Mouse (Mus musculus) liver, postnatal 0 days (tissue): ENCODE measurements around the gene Plekha8. TPM values are rescaled to one million over a fixed set of nuclear protein-coding genes. Genes with fewer than 3 reads are reported as not detected.

Experiments used
- ATAC-seq: fragments of 200-750 bp; cut with Nextera tagmentation; 2 replicates; pipeline ENCODE4 v1.8.0; 2017; ENCODE audit warnings: mild to moderate bottlenecking, moderate library complexity
- DNase-seq: peaks from one replicate; pipeline ENCODE4 v3.0.0-alpha.2; 2016
- H3K27ac ChIP-seq: fragments of 300-500 bp; sonication (generic); 2 replicates; pipeline ENCODE4 v1.5.1; 2014; ENCODE audit warnings: antibody characterized with exemption, moderate library complexity, mild to moderate bottlenecking, low read depth
- H3K27me3 ChIP-seq: fragments of 300-500 bp; sonication (generic); 2 replicates; pipeline ENCODE4 v1.6.1; 2014; ENCODE audit warnings: low read length, control low read depth, mixed read lengths; ENCODE audit not compliant: insufficient read depth
- H3K36me3 ChIP-seq: fragments of 300-500 bp; sonication (generic); replicated peaks from 2 replicates; pipeline ENCODE4 v1.6.1; 2014; ENCODE audit warnings: mild to moderate bottlenecking, control low read depth, low read length, moderate library complexity, mixed read lengths; ENCODE audit not compliant: insufficient read depth
- H3K4me1 ChIP-seq: fragments of 300-500 bp; sonication (generic); 2 replicates; pipeline ENCODE4 v1.6.1; 2014; ENCODE audit warnings: antibody characterized with exemption, mild to moderate bottlenecking, control low read depth; ENCODE audit not compliant: insufficient read depth
- H3K4me2 ChIP-seq: fragments of 300-500 bp; sonication (generic); 2 replicates; pipeline ENCODE4 v1.6.1; 2014; ENCODE audit warnings: low read depth, mild to moderate bottlenecking, low read length, moderate library complexity, mixed read lengths
- H3K4me3 ChIP-seq: fragments of 300-500 bp; sonication (generic); 2 replicates; pipeline ENCODE4 v1.5.1; 2014; ENCODE audit warnings: low read depth, low read length
- H3K9ac ChIP-seq: fragments of 300-500 bp; sonication (generic); replicated peaks from 2 replicates; pipeline ENCODE4 v1.6.1; 2014; ENCODE audit warnings: mild to moderate bottlenecking, moderate library complexity
- H3K9me3 ChIP-seq: fragments of 300-500 bp; sonication (generic); 2 replicates; pipeline ENCODE4 v1.6.1; 2016; ENCODE audit warnings: mild to moderate bottlenecking, control low read depth, low read length, mixed read lengths
- CTCF ChIP-seq: sonication (generic); IDR thresholded peaks from 2 replicates; pipeline ENCODE4 v1.5.1; 2016; ENCODE audit warnings: antibody characterized with exemption, low read depth
- EP300 ChIP-seq: IDR thresholded peaks from 2 replicates; pipeline ENCODE4 v1.6.1; 2016; ENCODE audit warnings: antibody characterized with exemption, low read depth, mild to moderate bottlenecking
- WGBS: fragments of 180-500 bp; shearing (Covaris S2); extraction: QIAGEN DNeasy Blood & Tissue Kit; methylation state at CpG from one replicate; pipeline ENCODE4 v1.1.7; 2014; ENCODE audit not compliant: insufficient replicate concordance; 5-methylcytosine and 5-hydroxymethylcytosine counted together
- polyA plus RNA-seq: library from polyadenylated mRNA; unstranded; fragments of >200 nt; fragmentation: Nextera tagmentation; extraction: Ambion mirVana; gene quantifications from 2 replicates; pipeline ENCODE4 v1.2.1, GENCODE M21; 2015

The Plekha8 gene
- polyA plus RNA-seq, 1 experiment from 2014 or later: 4.8 TPM

DNA sequence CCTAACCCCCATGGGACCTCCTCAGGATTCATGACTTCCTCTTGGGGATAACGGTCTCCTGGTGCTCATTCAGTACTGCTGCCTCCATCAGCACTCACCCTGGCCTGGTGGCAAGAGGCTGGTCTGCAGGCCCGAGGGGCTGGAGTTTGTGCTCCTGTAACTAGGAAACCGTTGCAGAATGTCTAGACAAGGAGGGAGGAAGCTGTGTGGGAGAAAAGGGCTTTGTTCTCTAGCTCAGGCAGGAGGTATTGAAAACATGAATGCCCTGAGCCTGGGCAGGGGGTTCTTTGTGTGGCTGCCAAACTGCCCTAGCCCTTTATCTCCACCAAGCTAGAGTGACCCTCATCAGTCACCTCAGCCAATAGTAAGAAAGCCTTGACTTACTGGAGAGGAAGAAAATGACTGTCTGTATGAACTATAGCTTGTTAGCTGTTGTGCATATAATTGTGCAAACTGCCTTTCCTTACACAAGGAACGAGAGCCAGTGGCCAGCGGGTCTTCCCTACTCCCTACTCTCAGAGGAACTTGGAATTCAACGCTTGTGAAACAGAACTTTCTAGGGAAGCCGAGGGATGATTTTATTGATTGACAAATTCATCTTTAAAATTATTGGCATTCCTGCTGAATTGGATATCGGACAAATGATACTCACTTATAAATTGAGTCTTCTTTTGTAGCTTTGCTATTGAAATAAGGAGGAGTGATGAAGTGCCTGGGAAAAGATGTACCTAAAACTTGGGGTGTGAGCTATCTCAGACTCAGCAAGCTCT is 40.4 kb upstream of the Plekha8 start:
- TF ChIP-seq CTCF (no peak), EP300 (no peak)
- H3K4me2 ChIP-seq: no peak overlapping the region
- H3K27me3 ChIP-seq: no peaks in the 10 kb centered on the region
- H3K4me3 ChIP-seq: no peak overlapping the region
- no peaks in the 10 kb centered on the region for H3K4me1 ChIP-seq
- no peaks in the 10 kb centered on the region for H3K9me3 ChIP-seq
- no peak overlapping the region for H3K9ac ChIP-seq
- DNase-seq (no peak), ATAC-seq (no peak)
- no peak overlapping the region for H3K27ac ChIP-seq
- WGBS: 55% methylated on average over 8 of the region's 8 CpGs
- H3K36me3 ChIP-seq: no peaks in the 10 kb centered on the region

DNA sequence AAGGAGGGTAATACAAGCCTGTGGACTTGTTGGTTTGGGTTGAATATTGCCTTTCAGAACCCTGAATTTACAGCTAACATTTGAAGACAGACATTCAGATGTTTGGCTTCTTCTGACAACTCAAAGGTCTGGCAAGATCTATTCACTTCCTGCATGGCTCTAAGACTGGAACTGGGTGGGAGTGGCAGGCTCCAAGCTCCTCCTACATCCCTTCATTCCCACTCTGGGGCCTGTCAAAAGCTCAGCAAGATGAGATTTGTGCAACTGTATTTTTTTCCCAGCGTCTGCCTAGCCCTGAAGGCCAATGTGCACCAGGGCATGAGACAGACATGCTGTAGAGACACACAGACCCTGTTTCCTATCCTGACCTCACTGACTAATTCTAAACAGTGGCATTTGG is 39.1 kb upstream of the Plekha8 start:
- Histone ChIP-seq H3K4me1 (no peaks in the 10 kb centered on the region), H3K27me3 (no peaks in the 10 kb centered on the region), H3K36me3 (no peaks in the 10 kb centered on the region), H3K9ac (no peak overlapping the region), H3K4me2 (no peak overlapping the region), H3K27ac (no peak overlapping the region), H3K4me3 (no peak overlapping the region), H3K9me3 (no peaks in the 10 kb centered on the region)
- no peak for DNase-seq
- TF ChIP-seq CTCF: no peak
- TF ChIP-seq EP300: no peak
- ATAC-seq: no peak
- 71% methylated on average over 1 of the region's 1 CpGs for WGBS

DNA sequence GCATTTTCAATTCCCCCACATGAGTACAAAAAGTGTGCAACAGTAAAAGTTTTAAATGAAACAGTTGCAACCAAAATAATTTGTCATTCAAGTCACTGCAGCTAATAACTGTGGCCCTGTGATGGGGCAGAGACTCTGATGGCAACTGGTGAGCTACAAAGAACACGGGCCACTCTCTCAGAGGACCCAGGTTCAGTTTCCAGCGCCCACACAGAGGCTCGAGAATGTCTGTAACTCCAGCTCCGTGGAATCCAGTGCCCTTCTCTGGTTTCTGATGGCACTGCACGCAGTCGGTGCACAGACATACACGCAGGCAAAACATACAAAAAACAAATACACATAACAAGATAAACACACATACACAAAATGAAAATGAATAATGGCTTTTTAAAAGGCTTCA is 37.2 kb upstream of the Plekha8 start:
- 76% methylated on average over 7 of the region's 7 CpGs for WGBS
- Histone ChIP-seq H3K4me1 (no peaks in the 10 kb centered on the region), H3K36me3 (no peaks in the 10 kb centered on the region), H3K9me3 (no peaks in the 10 kb centered on the region), H3K27me3 (no peaks in the 10 kb centered on the region), H3K9ac (no peak overlapping the region), H3K4me3 (no peak overlapping the region), H3K27ac (no peak overlapping the region), H3K4me2 (no peak overlapping the region)
- DNase-seq: no peak
- TF ChIP-seq EP300 (no peak), CTCF (no peak)
- ATAC-seq: no peak

DNA sequence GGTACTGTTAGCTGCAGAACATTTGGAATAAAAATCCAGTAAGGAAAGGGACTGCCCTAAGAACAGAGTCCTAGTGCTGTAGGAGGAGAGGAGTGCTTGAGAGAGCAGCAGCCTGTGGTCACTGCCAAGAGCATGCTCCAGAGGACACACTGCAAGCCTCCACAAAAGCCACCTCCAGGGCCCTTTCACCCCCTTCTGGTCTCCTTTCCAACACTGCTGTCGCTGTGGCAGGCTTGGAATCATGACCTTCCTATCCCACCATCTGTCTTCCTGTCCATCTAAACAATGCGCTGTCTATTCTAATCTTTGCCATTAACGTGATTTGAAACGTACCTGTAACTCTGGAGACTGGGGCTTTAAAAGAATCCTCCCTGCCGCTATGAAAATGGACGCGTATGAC is 36.4 kb upstream of the Plekha8 start:
- WGBS: 73% methylated on average over 7 of the region's 7 CpGs
- Histone ChIP-seq H3K4me1 (no peaks in the 10 kb centered on the region), H3K27ac (no peak overlapping the region), H3K9ac (no peak overlapping the region), H3K27me3 (no peaks in the 10 kb centered on the region), H3K36me3 (no peaks in the 10 kb centered on the region), H3K4me3 (no peak overlapping the region), H3K4me2 (no peak overlapping the region), H3K9me3 (no peaks in the 10 kb centered on the region)
- TF ChIP-seq CTCF (no peak), EP300 (no peak)
- ATAC-seq (no peak), DNase-seq (no peak)

DNA sequence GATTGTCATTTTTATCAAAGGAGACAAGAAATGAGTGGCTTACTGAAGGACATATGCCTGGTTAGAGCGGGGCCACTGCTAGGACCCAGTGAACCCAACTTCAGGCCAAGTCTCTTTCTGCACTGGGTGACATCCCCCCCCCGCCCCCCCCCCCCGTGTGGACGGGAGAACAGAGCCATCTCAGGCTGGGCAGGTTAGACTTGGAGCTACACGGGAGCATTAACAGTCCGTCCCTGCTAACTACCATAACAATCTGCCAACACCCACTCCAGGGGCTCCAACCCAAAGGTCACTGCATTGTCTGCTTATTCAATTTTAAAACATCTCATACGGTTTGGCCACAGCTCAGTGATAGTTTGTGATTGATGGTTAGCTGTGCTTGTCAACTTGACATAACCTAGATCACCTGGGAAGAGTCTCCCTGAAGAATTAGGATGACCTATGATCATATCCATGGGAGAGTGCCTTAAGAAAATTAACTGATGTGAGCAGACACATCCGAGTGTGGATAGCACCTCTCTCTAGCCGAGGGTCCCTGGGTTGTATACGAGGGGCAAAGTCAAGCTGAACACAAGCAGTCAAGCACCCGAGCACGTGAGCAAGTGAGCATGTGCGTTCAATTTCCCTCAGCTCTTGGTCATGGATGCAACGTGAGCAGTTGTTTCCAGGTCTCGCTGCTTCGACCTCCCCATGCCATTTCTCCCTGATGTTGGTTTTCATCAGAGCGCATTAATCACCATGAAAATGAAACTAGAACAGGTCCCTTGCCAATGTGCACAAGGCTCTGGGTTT is 32.7 kb upstream of the Plekha8 start:
- H3K27me3 ChIP-seq: peaks cover 24% of the 10 kb centered on the region
- H3K4me3 ChIP-seq: no peak overlapping the region
- no peak for TF ChIP-seq EP300
- H3K9me3 ChIP-seq: no peaks in the 10 kb centered on the region
- no peak overlapping the region for H3K4me2 ChIP-seq
- no peak overlapping the region for H3K9ac ChIP-seq
- no peak for ATAC-seq
- H3K4me1 ChIP-seq: no peaks in the 10 kb centered on the region; the same call in 1 of the 2 replicates
- no peaks in the 10 kb centered on the region for H3K36me3 ChIP-seq
- no peak overlapping the region for H3K27ac ChIP-seq
- 80% methylated on average over 17 of the region's 17 CpGs for WGBS
- DNase-seq: no peak

DNA sequence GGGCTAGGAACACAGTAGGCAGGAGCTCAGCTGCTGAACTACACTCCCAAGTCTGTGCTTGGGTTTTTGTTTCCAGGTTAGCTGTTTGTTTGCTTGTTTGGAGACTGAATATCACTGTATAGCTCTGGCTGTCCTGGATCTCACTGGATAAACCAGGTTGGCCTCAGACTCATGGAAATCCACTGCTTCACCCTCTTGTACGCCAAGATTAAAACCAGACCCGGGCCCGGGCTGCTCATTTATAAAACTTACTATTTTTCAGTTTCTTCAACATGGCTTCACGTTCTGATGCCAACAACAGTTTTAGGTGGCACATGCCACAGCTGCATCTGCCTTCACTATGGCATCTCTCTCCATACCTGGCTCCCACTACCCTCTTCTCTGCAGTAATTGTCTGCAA is 31.4 kb upstream of the Plekha8 start:
- Histone ChIP-seq H3K4me1 (no peaks in the 10 kb centered on the region; the same call in 1 of the 2 replicates), H3K36me3 (no peaks in the 10 kb centered on the region), H3K27me3 (peaks cover 26% of the 10 kb centered on the region), H3K4me2 (no peak overlapping the region), H3K9me3 (no peaks in the 10 kb centered on the region), H3K27ac (no peak overlapping the region), H3K9ac (no peak overlapping the region), H3K4me3 (no peak overlapping the region)
- no peak for DNase-seq
- no peak for ATAC-seq
- no peak for TF ChIP-seq EP300
- WGBS: 79% methylated on average over 4 of the region's 4 CpGs
